Mouse (Mus musculus): ENCODE measurements around the gene Hid1. TPM values are rescaled to one million over a fixed set of nuclear protein-coding genes. Genes with fewer than 3 reads are reported as not detected.

Gene Hid1
- 1 to 10 TPM; 6.2 to 9.8 TPM for polyA plus RNA-seq (2017; shearing (Covaris generic))

DNA sequence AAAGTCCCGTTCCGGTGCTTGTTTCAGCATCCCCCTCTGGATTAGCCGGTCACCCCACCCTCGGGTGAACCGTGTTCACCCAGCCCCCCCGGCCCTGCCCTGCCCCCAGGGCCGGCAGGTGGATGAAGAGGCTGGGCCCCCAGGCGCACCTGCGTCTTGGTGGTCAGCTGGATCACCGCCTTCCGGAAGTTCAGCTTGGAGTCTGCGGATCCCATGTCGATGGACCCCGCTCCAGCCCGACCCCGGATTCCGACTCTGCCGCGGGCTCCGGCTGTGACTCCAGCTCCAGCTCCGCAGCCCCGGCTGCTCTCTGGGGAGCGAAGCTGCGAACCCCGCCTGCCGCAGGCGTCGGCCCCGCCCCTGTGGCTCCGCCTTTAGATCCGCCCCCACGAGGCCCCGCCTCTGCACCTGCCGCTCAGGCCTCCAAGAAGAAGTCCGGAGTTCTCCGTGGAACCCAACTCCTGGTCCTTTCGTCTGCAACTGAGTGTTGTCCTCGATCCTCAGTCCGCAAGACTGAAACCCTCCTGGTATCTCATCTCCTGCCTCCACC is at the start of gene Hid1:
Gene Hid1 (minus strand): TSS at position 362 of the 550 bp plus-strand sequence.

DNA sequence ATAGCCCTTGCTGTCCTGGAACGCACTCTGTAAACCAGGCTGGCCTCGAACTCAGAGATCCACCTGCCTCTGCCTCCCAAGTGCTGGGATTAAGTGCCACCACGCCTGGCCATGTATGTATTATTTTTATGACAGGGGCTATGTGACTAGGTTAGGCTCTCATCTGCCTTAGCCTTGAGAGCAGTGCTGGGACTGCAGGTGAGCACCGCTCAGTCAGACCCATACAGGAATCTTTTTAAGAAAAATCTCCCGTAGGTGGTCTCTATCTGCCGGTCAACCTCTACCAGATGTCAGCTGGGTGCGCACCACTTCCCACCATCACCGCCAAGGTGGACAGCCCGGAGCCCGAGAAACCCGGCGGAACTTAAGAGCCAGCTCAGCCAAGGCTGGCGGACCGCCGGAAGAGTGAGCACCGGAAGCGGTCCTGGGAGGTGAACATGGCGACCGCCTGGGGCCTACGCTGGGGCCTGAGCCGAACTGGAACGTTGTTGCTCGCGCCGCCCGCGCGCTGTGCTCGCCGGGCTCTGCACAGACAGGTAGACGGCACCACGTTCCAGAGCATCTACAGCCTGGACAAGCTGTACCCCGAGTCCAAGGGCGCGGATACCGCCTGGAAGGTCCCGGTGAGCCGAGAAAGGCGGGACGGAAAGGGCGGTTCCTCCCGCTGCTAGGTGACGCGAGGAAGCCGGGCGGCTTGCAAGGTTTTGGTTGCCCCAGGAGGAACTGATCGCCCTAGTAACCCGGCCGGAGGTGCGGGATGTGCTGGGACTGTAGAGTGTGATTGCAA is 36.0 kb upstream of the Hid1 start, which contains the start of gene Mrpl58:
Gene Mrpl58 (plus strand): TSS at position 415 of the 787 bp plus-strand sequence.

DNA sequence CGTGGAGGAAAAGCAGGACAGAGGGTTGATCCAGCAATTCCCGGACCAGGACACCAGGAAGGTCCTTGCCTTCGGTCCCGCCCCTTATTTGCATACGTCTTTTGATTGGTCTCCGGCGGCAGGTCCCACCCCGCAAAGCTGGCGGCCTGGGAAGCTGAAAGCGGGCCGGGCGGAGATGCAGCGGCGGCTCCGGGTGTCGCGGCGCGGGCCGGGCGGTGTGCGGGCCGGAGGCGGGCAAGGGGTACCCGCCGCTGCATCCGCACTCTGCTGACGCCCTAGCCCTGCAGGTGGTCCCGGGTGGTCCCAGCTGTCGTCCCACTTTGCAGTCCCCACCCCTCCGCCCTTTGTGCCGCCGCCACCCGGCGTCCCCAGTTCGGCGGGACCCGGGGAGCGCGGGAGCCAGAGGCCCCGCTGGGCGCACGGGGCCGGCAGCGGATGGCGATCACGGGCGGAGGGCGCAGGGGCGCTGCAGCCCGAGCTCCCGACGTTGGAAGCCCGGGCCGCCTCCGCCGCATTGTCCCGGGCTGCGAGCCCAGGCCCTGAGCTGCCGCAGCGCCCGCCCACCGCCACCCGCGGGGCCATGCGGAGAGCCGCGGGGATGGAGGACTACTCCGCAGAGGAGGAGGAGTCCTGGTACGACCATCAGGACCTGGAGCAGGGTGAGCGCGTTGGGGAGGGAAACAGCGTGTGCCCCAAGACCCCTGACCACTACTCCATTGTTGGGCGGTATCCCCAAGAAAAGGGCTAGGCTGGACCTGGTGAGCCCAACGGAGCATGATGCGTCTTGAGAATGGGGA is 14.4 kb upstream of the Hid1 start, which contains the start of gene Cdr2l:
Gene Cdr2l (plus strand): TSS at position 174 of the 797 bp plus-strand sequence.

DNA sequence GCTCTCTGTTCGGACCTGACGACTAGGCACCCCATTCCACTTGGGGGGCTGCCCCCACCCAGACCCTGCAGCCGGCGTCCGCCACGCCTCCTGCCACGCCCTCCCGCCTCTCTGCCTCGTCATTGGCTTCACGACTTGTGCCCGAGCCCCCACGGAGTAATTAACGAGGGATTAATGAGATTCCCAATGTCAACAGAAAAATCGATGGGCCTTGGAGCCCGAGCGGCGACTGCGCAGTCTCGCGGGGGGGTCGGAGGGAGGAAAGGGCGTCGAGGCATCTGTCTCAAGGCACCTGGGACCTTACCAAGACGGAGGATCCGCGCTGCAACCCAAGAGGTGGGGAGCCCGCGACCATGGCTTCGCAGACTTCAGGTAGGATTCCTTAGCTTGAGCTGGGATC is 33.0 kb downstream of the Hid1 start, which contains the start of gene Otop3:
Gene Otop3 (plus strand): TSS at position 201 of the 400 bp plus-strand sequence.

DNA sequence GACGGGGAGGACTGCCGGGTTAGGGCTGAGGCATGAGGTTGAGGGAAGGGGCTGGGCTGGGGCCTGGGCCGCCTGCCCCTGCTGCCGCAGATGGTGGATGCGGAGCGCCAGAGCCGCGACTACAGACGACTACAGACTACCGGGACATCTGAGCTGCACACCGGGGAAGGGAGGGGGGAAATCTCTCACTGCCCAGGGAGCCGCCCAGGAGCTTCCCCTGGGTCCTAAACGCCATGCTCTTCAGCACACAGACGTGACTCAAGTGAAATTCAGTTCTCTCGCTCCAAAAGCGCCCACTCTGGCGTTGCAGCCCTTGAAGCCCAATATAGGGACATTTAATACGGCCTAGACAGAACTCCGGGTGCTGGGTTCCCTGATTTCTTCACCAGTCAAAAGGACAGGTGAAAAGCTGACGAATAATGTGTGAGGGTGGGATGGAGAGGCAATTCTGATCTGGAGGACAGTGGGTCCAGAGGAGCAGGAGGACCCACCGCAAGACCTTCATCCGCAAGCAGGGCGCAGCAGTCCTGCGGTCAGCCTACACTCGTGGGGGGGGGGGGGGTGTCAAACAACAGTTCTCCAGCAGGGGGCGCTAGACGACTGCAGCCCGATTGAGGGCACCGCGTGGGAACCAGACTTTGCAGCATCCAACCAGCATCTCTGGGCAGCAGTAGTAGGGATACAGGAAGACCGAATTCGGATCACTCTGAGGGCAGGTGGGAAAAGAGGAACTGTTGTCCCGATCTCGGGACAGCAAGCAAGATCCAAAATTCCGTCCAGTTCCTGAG is 45.5 kb downstream of the Hid1 start, which contains the start of gene Ush1g:
Gene Ush1g (minus strand): TSS at position 136 of the 788 bp plus-strand sequence.

DNA sequence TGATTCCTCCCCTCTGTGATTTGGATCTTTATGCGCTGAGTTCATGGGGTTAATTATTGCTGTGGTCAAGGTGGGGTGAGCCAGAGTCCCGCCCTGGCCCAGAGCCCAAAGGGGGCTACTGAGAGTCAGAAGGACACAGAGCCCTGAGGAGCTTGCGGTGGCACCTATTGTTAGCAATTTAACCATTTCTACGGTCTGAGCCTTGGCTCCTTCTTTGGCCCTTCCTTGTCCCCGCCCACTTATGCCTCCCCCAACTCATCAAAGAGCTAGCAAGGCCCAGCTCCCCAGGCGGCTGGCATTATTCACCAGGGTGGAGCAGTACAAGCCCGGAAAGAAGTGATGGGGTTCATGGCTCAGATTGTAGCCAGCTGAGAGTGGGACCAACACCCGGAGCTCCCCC is 60.7 kb downstream of the Hid1 start, which contains the start of gene Otop2:
Gene Otop2 (plus strand): TSS at position 301 of the 400 bp plus-strand sequence.

Other genes with a start within 250 kb of the Hid1 start
- under 1 TPM; 0.39 to 0.98 TPM for gene Cd300lf, start 233.8 kb downstream of the Hid1 start, polyA plus RNA-seq (2017; shearing (Covaris generic))
- gene Slc9a3r1, start 204.4 kb downstream of the Hid1 start, polyA plus RNA-seq (2017; shearing (Covaris generic)) = 100 to 1,000 TPM; 433 to 435 TPM
- gene Tmem104, start 180.3 kb downstream of the Hid1 start, polyA plus RNA-seq (2017; shearing (Covaris generic)) = 10 to 100 TPM; 15.3 to 15.4 TPM
- 10 to 100 TPM; 14.0 to 15.7 TPM for gene Nat9, start 179.9 kb downstream of the Hid1 start, polyA plus RNA-seq (2017; shearing (Covaris generic))
- under 1 TPM in 1 of 2 experiments, not detected in 1; 0.04 TPM for gene Grin2c, start 100.5 kb downstream of the Hid1 start, polyA plus RNA-seq (2017; shearing (Covaris generic))
- gene Fdxr, start 90.7 kb downstream of the Hid1 start, polyA plus RNA-seq (2017; shearing (Covaris generic)) = 10 to 100 TPM; 25.0 to 35.0 TPM
- 1 to 10 TPM in 1 of 2 experiments, under 1 TPM in 1; 0.87 to 1.1 TPM for gene Fads6, start 70.1 kb downstream of the Hid1 start, polyA plus RNA-seq (2017; shearing (Covaris generic))
- gene Otop2, start 60.6 kb downstream of the Hid1 start, polyA plus RNA-seq (2017; shearing (Covaris generic)) = not detected
- not detected for gene Ush1g, start 45.7 kb downstream of the Hid1 start, polyA plus RNA-seq (2017; shearing (Covaris generic))
- gene Otop3, start 33.0 kb downstream of the Hid1 start, polyA plus RNA-seq (2017; shearing (Covaris generic)) = under 1 TPM in 1 of 2 experiments, not detected in 1; 0.89 TPM
- under 1 TPM in 1 of 2 experiments, not detected in 1; 0.24 TPM for gene Cdr2l, start 14.2 kb upstream of the Hid1 start, polyA plus RNA-seq (2017; shearing (Covaris generic))
- gene Mrpl58, start 36.0 kb upstream of the Hid1 start, polyA plus RNA-seq (2017; shearing (Covaris generic)) = 100 to 1,000 TPM; 140 TPM
- gene Atp5h, start 52.2 kb upstream of the Hid1 start, polyA plus RNA-seq (2017; shearing (Covaris generic)) = 100 to 1,000 TPM; 599 to 724 TPM
- 10 to 100 TPM; 53.6 to 95.0 TPM for gene Kctd2, start 52.4 kb upstream of the Hid1 start, polyA plus RNA-seq (2017; shearing (Covaris generic))
- under 1 TPM in 1 of 2 experiments, not detected in 1; 0.15 TPM for gene Trim80, start 72.8 kb upstream of the Hid1 start, polyA plus RNA-seq (2017; shearing (Covaris generic))
- 10 to 100 TPM in 1 of 2 experiments, 1 to 10 TPM in 1; 5.5 to 33.6 TPM for gene Slc16a5, start 94.7 kb upstream of the Hid1 start, polyA plus RNA-seq (2017; shearing (Covaris generic))
- gene Armc7, start 107.9 kb upstream of the Hid1 start, polyA plus RNA-seq (2017; shearing (Covaris generic)) = 100 to 1,000 TPM in 1 of 2 experiments, 10 to 100 TPM in 1; 98.8 to 112 TPM
- 100 to 1,000 TPM; 323 to 410 TPM for gene Nt5c, start 124.1 kb upstream of the Hid1 start, polyA plus RNA-seq (2017; shearing (Covaris generic))
- 100 to 1,000 TPM; 464 to 578 TPM for gene Jpt1, start 146.6 kb upstream of the Hid1 start, polyA plus RNA-seq (2017; shearing (Covaris generic))
- 100 to 1,000 TPM; 672 to 692 TPM for gene Sumo2, start 168.5 kb upstream of the Hid1 start, polyA plus RNA-seq (2017; shearing (Covaris generic))
- 100 to 1,000 TPM in 1 of 2 experiments, 10 to 100 TPM in 1; 76.0 to 110 TPM for gene Nup85, start 196.7 kb upstream of the Hid1 start, polyA plus RNA-seq (2017; shearing (Covaris generic))
- gene Mrps7, start 236.2 kb upstream of the Hid1 start, polyA plus RNA-seq (2017; shearing (Covaris generic)) = 10 to 100 TPM; 59.7 to 74.7 TPM
- 10 to 100 TPM; 52.9 to 57.6 TPM for gene Gga3, start 236.3 kb upstream of the Hid1 start, polyA plus RNA-seq (2017; shearing (Covaris generic))
- 100 to 1,000 TPM; 163 to 252 TPM for gene Mif4gd, start 245.2 kb upstream of the Hid1 start, polyA plus RNA-seq (2017; shearing (Covaris generic))